28 mouse cellular contexts compared by ENCODE assay signal in the genomic region with DNA sequence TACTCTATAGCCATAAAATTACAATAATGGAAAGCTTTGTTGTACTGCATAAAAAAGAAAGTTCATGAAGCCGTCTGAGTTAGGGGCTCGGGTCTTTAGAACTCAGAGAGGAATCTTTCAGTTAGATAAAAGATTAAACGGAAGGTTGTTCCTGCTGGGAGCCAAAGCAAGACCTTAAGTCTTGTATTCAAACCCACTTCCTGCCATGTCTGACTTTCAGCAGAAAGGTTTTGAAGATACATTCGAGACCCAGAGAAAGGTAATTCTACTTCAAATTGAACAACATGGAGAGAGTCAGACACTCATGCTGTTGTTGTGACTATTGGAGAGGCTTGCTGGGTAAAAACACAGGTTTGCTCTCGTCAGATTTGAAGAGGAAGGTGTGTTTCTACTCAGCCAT. TPM values are rescaled to one million over a fixed set of nuclear protein-coding genes. Genes with fewer than 3 reads are reported as not detected.
"Had no signal": no experiment of that assay in that cellular context is flagged by ENCODE, and none has a peak within 500 bp of the region (broad histone marks: within the 10 kb centered on the region; RNA-seq: fewer than 3 reads in every experiment).

No protein-coding gene starts in this region.

- DNase-seq: kidney, adult 18-20 months; kidney, adult 9 months; kidney, postnatal 14 days; kidney, postnatal 4 days; liver; lung, adult 18-20 months; lung, postnatal 10 days; lung, postnatal 36 days; midbrain, embryonic 14.5 days; retina, postnatal 1 day; right cerebral cortex, postnatal 25 days; spleen, adult 18-20 months had no signal

- H3K9me3 ChIP-seq: limb, embryonic 10.5 days; limb, embryonic 13.5 days; liver, embryonic 12.5 days; liver, embryonic 15.5 days; lung, embryonic 15.5 days; neural tube, embryonic 13.5 days; stomach, embryonic 15.5 days had no signal

- H3K36me3 ChIP-seq: limb, embryonic 10.5 days; limb, embryonic 13.5 days; liver, embryonic 12.5 days; liver, embryonic 15.5 days; lung, embryonic 15.5 days; neural tube, embryonic 13.5 days; stomach, embryonic 15.5 days had no signal

- H3K4me3 ChIP-seq: limb, embryonic 10.5 days; limb, embryonic 13.5 days; liver, embryonic 12.5 days; liver, embryonic 15.5 days; lung, embryonic 15.5 days; neural tube, embryonic 13.5 days; stomach, embryonic 15.5 days had no signal

- H3K27ac ChIP-seq: limb, embryonic 10.5 days; limb, embryonic 13.5 days; liver, embryonic 12.5 days; liver, embryonic 15.5 days; lung, embryonic 15.5 days; neural tube, embryonic 13.5 days; stomach, embryonic 15.5 days had no signal

- ATAC-seq: intestine, embryonic 16.5 days; liver, embryonic 12.5 days had no signal

- H3K4me1 ChIP-seq: limb, embryonic 10.5 days; limb, embryonic 13.5 days; liver, embryonic 12.5 days; liver, embryonic 15.5 days; lung, embryonic 15.5 days; neural tube, embryonic 13.5 days; stomach, embryonic 15.5 days had no signal

- H3K27me3 ChIP-seq: limb, embryonic 13.5 days; liver, embryonic 12.5 days; liver, embryonic 15.5 days; lung, embryonic 15.5 days; neural tube, embryonic 13.5 days; stomach, embryonic 15.5 days had no signal

RNA-seq across cellular contexts. Expression of a gene that starts 3.0 kb away (rescaled TPM):
- total RNA-seq: layer of hippocampus, adult 18-20 months; layer of hippocampus, postnatal 25 days; left cerebral cortex, adult 18-20 months; left cerebral cortex, postnatal 25 days; megakaryocyte-erythroid progenitor cell, adult 5-6 weeks; neutrophil, adult 5-6 weeks had no signal
- polyA plus RNA-seq: intestine, embryonic 16.5 days; kidney, embryonic 16.5 days; limb, embryonic 10.5 days; limb, embryonic 13.5 days; liver, embryonic 12.5 days; liver, embryonic 15.5 days; lung, embryonic 15.5 days; midbrain, embryonic 11.5 days; midbrain, embryonic 14.5 days; neural tube, embryonic 13.5 days had no signal
